Mouse (Mus musculus): ENCODE results near the gene Vps8. TPM values are rescaled to one million over a fixed set of nuclear protein-coding genes. Genes with fewer than 3 reads are reported as not detected.
A peak's percentile ranks its signal among the peaks of the same experiment; 100 is the strongest.

Gene Vps8
- 7.0 and 8.2 TPM in 2 replicates for polyA plus RNA-seq (2015; fragmentation: Nextera tagmentation; extraction: Ambion mirVana)

- Histone ChIP-seq H3K36me3 (ENCODE audit: control insufficient read depth, insufficient read depth, low read length) (no peaks in the 10 kb centered on the region), H3K27me3 (ENCODE audit: control insufficient read depth, insufficient read depth, low read length) (no peaks in the 10 kb centered on the region), H3K4me1 (replicated peaks; ENCODE audit: control insufficient read depth, insufficient read depth) (no peaks in the 10 kb centered on the region; the same call in none of the 2 replicates), H3K9ac (ENCODE audit: low read length) (peak within 1 kb of the TSS; percentile 84), H3K4me3 (ENCODE audit: low read depth, low read length) (peak within 1 kb of the TSS; percentile 88), H3K27ac (replicated peaks) (peak within 1 kb of the TSS; percentile 89), H3K9me3 (ENCODE audit: control insufficient read depth, low read length) (no peaks in the 10 kb centered on the region), H3K4me2 (replicated peaks; ENCODE audit: low read depth) (peak within 1 kb of the TSS; percentile 94)
- peak; percentile 97 for ATAC-seq (ENCODE audit: low FRiP score, low TSS enrichment)
- peak; percentile 97 for DNase-seq (ENCODE audit: low spot score)
- under 1% methylated on average over 64 of the region's 71 CpGs for WGBS
- TF ChIP-seq CTCF (IDR thresholded peaks at IDR 0.05; ENCODE audit: low read depth) (peak; percentile 61), EP300 (optimal IDR thresholded peaks at IDR 0.05) (no peak)
Observed at GRCm38 (mm10) chr16:21422645-21423545, at the start of gene Vps8. TSS of gene Vps8 (plus strand) at chr16:21423118.

GRCm38 (mm10) chr16:21373316-21373960 lies 49.5 kb upstream of the Vps8 start:
- Histone ChIP-seq H3K36me3 (ENCODE audit: control insufficient read depth, insufficient read depth, low read length) (no peaks in the 10 kb centered on the region), H3K9ac (ENCODE audit: low read length) (no peak overlapping the region), H3K27ac (replicated peaks) (no peak overlapping the region), H3K27me3 (ENCODE audit: control insufficient read depth, insufficient read depth, low read length) (no peaks in the 10 kb centered on the region), H3K4me3 (ENCODE audit: low read depth, low read length) (no peak overlapping the region), H3K4me1 (replicated peaks; ENCODE audit: control insufficient read depth, insufficient read depth) (peaks cover 7% of the 10 kb centered on the region), H3K4me2 (replicated peaks; ENCODE audit: low read depth) (no peak overlapping the region), H3K9me3 (ENCODE audit: control insufficient read depth, low read length) (no peaks in the 10 kb centered on the region)
- WGBS: 60% methylated on average over 7 of the region's 7 CpGs
- TF ChIP-seq CTCF (IDR thresholded peaks at IDR 0.05; ENCODE audit: low read depth): no peak
- no peak for TF ChIP-seq EP300 (optimal IDR thresholded peaks at IDR 0.05)
- ATAC-seq (ENCODE audit: low FRiP score, low TSS enrichment) (no peak), DNase-seq (ENCODE audit: low spot score) (no peak)

GRCm38 (mm10) chr16:21374067-21374466 lies 48.9 kb upstream of the Vps8 start:
- TF ChIP-seq CTCF (IDR thresholded peaks at IDR 0.05; ENCODE audit: low read depth) (no peak), EP300 (optimal IDR thresholded peaks at IDR 0.05) (no peak)
- no peak for DNase-seq (ENCODE audit: low spot score)
- no peaks in the 10 kb centered on the region for H3K36me3 ChIP-seq (ENCODE audit: control insufficient read depth, insufficient read depth, low read length)
- no peak overlapping the region for H3K9ac ChIP-seq (ENCODE audit: low read length)
- H3K27me3 ChIP-seq (ENCODE audit: control insufficient read depth, insufficient read depth, low read length): no peaks in the 10 kb centered on the region
- no peak overlapping the region for H3K4me3 ChIP-seq (ENCODE audit: low read depth, low read length)
- no peak overlapping the region for H3K27ac ChIP-seq (replicated peaks)
- peaks cover 7% of the 10 kb centered on the region for H3K4me1 ChIP-seq (replicated peaks; ENCODE audit: control insufficient read depth, insufficient read depth)
- WGBS: 87% methylated on average over 4 of the region's 6 CpGs
- no peak for ATAC-seq (ENCODE audit: low FRiP score, low TSS enrichment)
- H3K9me3 ChIP-seq (ENCODE audit: control insufficient read depth, low read length): no peaks in the 10 kb centered on the region
- no peak overlapping the region for H3K4me2 ChIP-seq (replicated peaks; ENCODE audit: low read depth)

GRCm38 (mm10) chr16:21375147-21375546 lies 47.8 kb upstream of the Vps8 start:
- no peaks in the 10 kb centered on the region for H3K27me3 ChIP-seq (ENCODE audit: control insufficient read depth, insufficient read depth, low read length)
- H3K36me3 ChIP-seq (ENCODE audit: control insufficient read depth, insufficient read depth, low read length): no peaks in the 10 kb centered on the region
- no peak overlapping the region for H3K4me3 ChIP-seq (ENCODE audit: low read depth, low read length)
- H3K9me3 ChIP-seq (ENCODE audit: control insufficient read depth, low read length): no peaks in the 10 kb centered on the region
- peaks cover 7% of the 10 kb centered on the region for H3K4me1 ChIP-seq (replicated peaks; ENCODE audit: control insufficient read depth, insufficient read depth)
- no peak for TF ChIP-seq CTCF (IDR thresholded peaks at IDR 0.05; ENCODE audit: low read depth)
- no peak for TF ChIP-seq EP300 (optimal IDR thresholded peaks at IDR 0.05)
- H3K27ac ChIP-seq (replicated peaks): no peak overlapping the region
- no peak overlapping the region for H3K9ac ChIP-seq (ENCODE audit: low read length)
- 84% methylated on average over 8 of the region's 8 CpGs for WGBS
- no peak overlapping the region for H3K4me2 ChIP-seq (replicated peaks; ENCODE audit: low read depth)
- DNase-seq (ENCODE audit: low spot score): no peak
- no peak for ATAC-seq (ENCODE audit: low FRiP score, low TSS enrichment)

GRCm38 (mm10) chr16:21376316-21376715 lies 46.6 kb upstream of the Vps8 start:
- TF ChIP-seq EP300 (optimal IDR thresholded peaks at IDR 0.05): no peak
- no peak for TF ChIP-seq CTCF (IDR thresholded peaks at IDR 0.05; ENCODE audit: low read depth)
- Histone ChIP-seq H3K9ac (ENCODE audit: low read length) (no peak overlapping the region), H3K4me1 (replicated peaks; ENCODE audit: control insufficient read depth, insufficient read depth) (peaks cover 7% of the 10 kb centered on the region), H3K4me3 (ENCODE audit: low read depth, low read length) (no peak overlapping the region), H3K36me3 (ENCODE audit: control insufficient read depth, insufficient read depth, low read length) (no peaks in the 10 kb centered on the region), H3K27ac (replicated peaks) (peak overlapping the region; percentile 75; the same call in 1 of the 2 replicates), H3K4me2 (replicated peaks; ENCODE audit: low read depth) (no peak overlapping the region), H3K27me3 (ENCODE audit: control insufficient read depth, insufficient read depth, low read length) (no peaks in the 10 kb centered on the region), H3K9me3 (ENCODE audit: control insufficient read depth, low read length) (no peaks in the 10 kb centered on the region)
- DNase-seq (ENCODE audit: low spot score) (no peak), ATAC-seq (ENCODE audit: low FRiP score, low TSS enrichment) (no peak)
- 51% methylated on average over 8 of the region's 8 CpGs for WGBS

All from stomach, postnatal 0 days (tissue).